Mouse (Mus musculus): ENCODE measurements at regions not wholly inside any gene's neighbourhood (a gene's known extent, or its start where the extent isn't known, plus 50 kb on each side); places are given as distances from the start of the nearest gene placed in this dataset.
"Not testable (repeated sequence)": the region's sequence is repeated elsewhere in the genome, so short reads cannot be mapped to it uniquely, and the experiment has no call there.

GRCm38 (mm10) chr3:133664914-133665313 is 120.0 kb upstream of the Tet2 start:
- no peak for DNase-seq (ENCODE audit: low spot score)

DNA sequence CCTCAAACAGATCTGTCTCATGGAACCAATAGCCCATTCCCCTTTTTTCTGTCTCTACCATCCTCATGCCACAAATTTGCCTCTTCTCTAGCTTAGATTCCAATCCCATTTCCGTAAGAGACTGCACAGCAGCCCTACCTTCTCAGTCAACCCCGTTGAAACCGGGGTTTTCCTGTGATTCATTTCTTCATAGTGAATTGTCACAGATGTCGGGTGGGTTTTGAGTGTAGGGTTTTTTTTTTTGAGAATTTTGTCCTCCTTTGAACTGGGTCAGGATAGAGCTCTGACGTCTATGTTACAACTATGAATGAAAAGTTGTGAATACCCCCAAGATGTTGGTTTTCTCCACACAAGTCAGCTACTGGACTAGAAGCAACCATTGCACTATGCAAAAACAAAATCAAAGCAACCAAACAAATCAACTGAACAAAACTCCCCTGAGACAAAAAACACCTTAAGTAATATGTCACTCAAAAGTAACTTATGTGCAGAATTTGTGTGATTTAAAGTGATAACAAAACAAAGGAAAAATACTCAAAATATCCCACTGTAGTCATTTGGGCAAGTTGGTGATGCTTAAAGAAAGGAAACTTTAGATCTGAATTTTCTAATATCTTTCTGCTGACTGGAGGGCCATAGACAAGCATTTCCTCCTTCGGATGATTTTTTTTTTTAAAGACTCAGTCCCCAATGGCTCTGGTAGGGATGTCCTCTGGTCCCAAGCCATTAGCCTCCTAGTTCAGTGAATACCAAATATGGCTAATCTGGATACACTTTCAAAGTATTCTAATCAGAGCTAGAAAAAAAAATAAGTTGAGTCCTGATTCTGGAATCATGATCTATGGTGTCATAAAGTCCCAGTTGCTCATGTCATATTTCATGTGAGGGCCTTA is 120.7 kb upstream of the Tet2 start:
- DNase-seq (ENCODE audit: low spot score), result no peak

- no peak for DNase-seq (ENCODE audit: low spot score)
These were observed 128.0 kb upstream of the Tet2 start for GRCm38 (mm10) chr3:133672742-133673447.

- DNase-seq (ENCODE audit: low spot score), result no peak
These were observed 133.0 kb upstream of the Tet2 start for GRCm38 (mm10) chr3:133677892-133678291.

GRCm38 (mm10) chr3:133679891-133680290 is 135.0 kb upstream of the Tet2 start:
- no peak for DNase-seq (ENCODE audit: low spot score)

- no peak for DNase-seq (ENCODE audit: low spot score)
These were observed 135.4 kb upstream of the Tet2 start for GRCm38 (mm10) chr3:133680343-133680742.

- DNase-seq (ENCODE audit: low spot score), result no peak
These were observed 135.9 kb upstream of the Tet2 start for GRCm38 (mm10) chr3:133680805-133681204.

DNA sequence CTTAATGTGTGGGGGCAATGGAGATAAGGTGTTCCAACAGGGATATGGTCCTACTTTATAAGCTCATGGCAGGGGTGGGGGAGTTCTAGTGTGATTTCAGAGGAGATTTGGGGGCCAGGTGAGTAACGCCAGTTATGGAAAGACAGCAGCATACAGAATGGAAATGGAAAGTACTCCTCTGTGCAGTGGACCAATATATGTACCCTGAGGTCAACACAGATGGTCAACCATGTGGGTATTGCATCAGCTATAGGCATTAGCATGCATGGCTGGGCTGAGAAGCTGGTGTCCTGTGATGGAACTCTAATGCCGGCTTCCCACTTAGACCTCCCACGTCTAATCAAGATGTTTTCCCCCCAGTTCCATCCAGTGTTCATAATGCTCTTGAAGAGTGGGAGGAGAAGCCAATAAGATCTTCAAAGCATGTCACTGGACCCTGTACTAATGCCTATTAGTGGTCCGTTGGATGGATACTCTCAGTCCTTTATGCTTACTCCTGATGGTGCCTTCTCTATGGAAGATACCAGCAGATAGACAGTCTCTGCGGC is 139.3 kb upstream of the Tet2 start:
- DNase-seq (ENCODE audit: low spot score), result no peak

- DNase-seq (ENCODE audit: low spot score), result no peak
These were observed 139.8 kb upstream of the Tet2 start for GRCm38 (mm10) chr3:133684747-133685146.

DNA sequence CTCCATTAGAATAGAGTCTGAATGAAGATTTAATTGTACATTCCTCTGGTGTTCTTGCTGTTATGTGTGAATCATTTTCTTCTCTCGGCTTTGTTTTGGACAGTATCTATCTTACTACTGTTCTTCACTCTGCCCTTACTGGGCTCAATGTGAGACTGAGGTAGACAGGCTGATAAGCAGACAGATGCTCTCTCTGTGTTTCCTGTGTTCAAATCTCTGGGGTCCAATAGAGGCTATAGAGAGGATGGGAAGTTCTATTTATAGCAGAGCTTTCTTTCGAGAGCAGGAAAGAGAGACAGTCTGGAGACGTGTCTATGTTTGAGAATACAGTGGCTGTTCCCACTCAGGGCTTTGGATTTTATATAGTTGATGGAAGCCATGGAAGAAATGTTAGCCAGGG is 140.5 kb upstream of the Tet2 start:
- no peak for DNase-seq (ENCODE audit: low spot score)

- no peak for DNase-seq (ENCODE audit: low spot score)
These were observed 149.1 kb upstream of the Tet2 start for GRCm38 (mm10) chr3:133694057-133694456.

DNA sequence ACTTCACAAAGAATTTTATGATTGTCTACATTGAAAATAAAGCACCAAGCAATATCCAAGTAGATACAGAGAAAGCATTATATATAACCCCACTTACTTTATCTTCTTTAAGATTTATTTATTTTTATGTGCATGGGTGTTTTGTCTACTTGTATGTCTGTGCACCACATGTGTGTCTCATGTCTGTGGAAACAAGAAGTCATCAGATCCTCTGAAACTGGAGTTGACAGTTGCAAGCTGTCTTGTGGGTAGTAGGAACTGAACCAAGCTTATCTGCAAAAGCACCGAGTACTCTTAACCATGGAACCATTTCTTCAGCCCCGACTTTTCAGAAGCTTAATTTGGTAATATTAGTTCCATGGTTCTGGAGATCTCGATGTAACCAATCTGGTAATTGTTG is 151.2 kb upstream of the Tet2 start:
- DNase-seq (ENCODE audit: low spot score), result no peak

GRCm38 (mm10) chr3:133704849-133705248 is 159.9 kb upstream of the Tet2 start:
- not testable (repeated sequence) for DNase-seq (ENCODE audit: low spot score)

DNA sequence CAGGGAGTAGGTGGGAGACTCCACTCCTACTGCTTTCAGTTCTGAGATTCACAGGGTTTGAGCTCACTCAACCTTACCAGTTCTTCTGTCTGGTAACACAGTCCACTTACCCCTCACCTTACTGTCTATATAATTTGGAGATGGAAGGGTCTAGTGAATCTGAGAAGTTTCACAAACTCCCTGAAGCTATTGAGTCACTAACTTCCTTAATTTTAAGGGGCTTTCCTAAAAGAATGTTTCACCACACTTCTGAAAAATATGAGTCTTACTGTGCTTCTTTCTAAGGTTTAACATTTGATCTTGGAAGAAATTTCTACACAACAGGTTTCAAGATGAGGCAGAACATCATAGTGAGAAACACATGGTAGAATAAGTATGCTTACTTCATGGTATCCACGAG is 166.6 kb upstream of the Tet2 start:
- no peak for DNase-seq (ENCODE audit: low spot score)

GRCm38 (mm10) chr3:133722550-133723290 is 177.8 kb upstream of the Tet2 start:
- no peak for DNase-seq (ENCODE audit: low spot score)

- no peak for DNase-seq (ENCODE audit: low spot score)
These were observed 181.9 kb upstream of the Tet2 start for GRCm38 (mm10) chr3:133726831-133727230.

DNA sequence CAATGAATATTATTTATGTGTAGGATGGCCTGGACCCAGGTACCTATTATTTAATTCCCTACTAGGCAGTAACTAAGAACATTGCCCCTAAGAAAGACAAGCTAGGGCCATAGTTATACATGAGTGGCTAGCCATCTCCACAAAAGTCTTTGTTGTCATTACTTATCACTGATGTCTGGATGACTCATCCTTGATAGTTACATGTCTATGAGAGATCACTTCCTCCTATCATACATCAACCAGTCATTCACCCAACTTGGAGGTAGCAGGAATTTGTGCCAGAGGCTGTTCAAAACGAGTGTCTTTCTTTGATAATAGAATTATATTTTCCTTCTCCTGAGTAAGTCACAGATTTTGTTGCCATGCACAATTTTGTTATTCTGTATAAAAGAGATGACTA is 190.7 kb upstream of the Tet2 start:
- DNase-seq (ENCODE audit: low spot score), result no peak

GRCm38 (mm10) chr3:133738936-133739335 is 194.0 kb upstream of the Tet2 start:
- no peak for DNase-seq (ENCODE audit: low spot score)

- no peak for DNase-seq (ENCODE audit: low spot score)
These were observed 199.7 kb upstream of the Tet2 start for GRCm38 (mm10) chr3:133744552-133745118.

GRCm38 (mm10) chr3:133748756-133749737 is 204.1 kb upstream of the Tet2 start:
- DNase-seq (ENCODE audit: low spot score), result no peak

- no peak for DNase-seq (ENCODE audit: low spot score)
These were observed 205.1 kb upstream of the Tet2 start for GRCm38 (mm10) chr3:133750061-133750460.

Measured in lung, postnatal 25 days (tissue).